20 mouse cellular contexts compared by ENCODE assay signal in genomic region chr1:144078446-144078845, GRCm38 (mm10).
A peak's percentile ranks its signal among the peaks of the same experiment; 100 is the strongest.
DNase-seq lines count a peak whose midpoint lies in the region; ATAC-seq and TF ChIP-seq lines count a peak whose summit lies in the region.
"Had no signal": no experiment of that assay in that cellular context is flagged by ENCODE, and none has a peak within 500 bp of the region (broad histone marks: within the 10 kb centered on the region; RNA-seq: fewer than 3 reads in every experiment).

No protein-coding gene starts in this region.

- peak; percentile 91 for ATAC-seq in forebrain, embryonic 14.5 days
- no peak for ATAC-seq in forebrain, postnatal 0 days
- ATAC-seq in kidney, embryonic 16.5 days (ENCODE audit: low FRiP score, low TSS enrichment): no peak
- ATAC-seq in kidney, embryonic 14.5 days (ENCODE audit: low FRiP score, low TSS enrichment): no peak
- ATAC-seq: hindbrain, postnatal 0 days had no signal

- H3K9ac ChIP-seq in forebrain, embryonic 14.5 days (ENCODE audit: low read length): no peak overlapping the region
- H3K9ac ChIP-seq in forebrain, postnatal 0 days: no peak overlapping the region
- no peak overlapping the region for H3K9ac ChIP-seq in kidney, embryonic 16.5 days (replicated peaks; ENCODE audit: low read length)
- no peak overlapping the region for H3K9ac ChIP-seq in kidney, embryonic 14.5 days (ENCODE audit: low read depth, low read length)
- H3K9ac ChIP-seq: embryonic facial prominence, embryonic 12.5 days; heart, embryonic 15.5 days; hindbrain, embryonic 13.5 days had no signal

- H3K9me3 ChIP-seq in forebrain, embryonic 14.5 days (replicated peaks; ENCODE audit: control insufficient read depth, low read length): no peaks in the 10 kb centered on the region
- H3K9me3 ChIP-seq in forebrain, postnatal 0 days (ENCODE audit: low read length): no peaks in the 10 kb centered on the region
- no peaks in the 10 kb centered on the region for H3K9me3 ChIP-seq in kidney, embryonic 16.5 days (ENCODE audit: low read length)
- H3K9me3 ChIP-seq in kidney, embryonic 14.5 days (ENCODE audit: control insufficient read depth, low read length): no peaks in the 10 kb centered on the region
- H3K9me3 ChIP-seq: embryonic facial prominence, embryonic 12.5 days; heart, embryonic 15.5 days; hindbrain, embryonic 13.5 days had no signal

- H3K36me3 ChIP-seq in forebrain, embryonic 14.5 days (ENCODE audit: control insufficient read depth, insufficient read depth, low read length): no peaks in the 10 kb centered on the region
- H3K36me3 ChIP-seq in forebrain, postnatal 0 days (ENCODE audit: insufficient read depth): no peaks in the 10 kb centered on the region
- no peaks in the 10 kb centered on the region for H3K36me3 ChIP-seq in kidney, embryonic 16.5 days (ENCODE audit: insufficient read depth, low read length)
- no peaks in the 10 kb centered on the region for H3K36me3 ChIP-seq in kidney, embryonic 14.5 days (ENCODE audit: control insufficient read depth, insufficient read depth, low read length)
- H3K36me3 ChIP-seq: embryonic facial prominence, embryonic 12.5 days; heart, embryonic 15.5 days; hindbrain, embryonic 13.5 days had no signal

- H3K27me3 ChIP-seq in forebrain, embryonic 14.5 days (replicated peaks; ENCODE audit: control insufficient read depth, insufficient read depth, low read length): no peaks in the 10 kb centered on the region
- H3K27me3 ChIP-seq in forebrain, postnatal 0 days (ENCODE audit: insufficient read depth, low read length): no peaks in the 10 kb centered on the region
- no peaks in the 10 kb centered on the region for H3K27me3 ChIP-seq in kidney, embryonic 16.5 days (ENCODE audit: insufficient read depth, low read length)
- H3K27me3 ChIP-seq in kidney, embryonic 14.5 days (ENCODE audit: control insufficient read depth, insufficient read depth, low read length): no peaks in the 10 kb centered on the region
- H3K27me3 ChIP-seq: embryonic facial prominence, embryonic 12.5 days; heart, embryonic 15.5 days; hindbrain, embryonic 13.5 days had no signal

- no peak for TF ChIP-seq CTCF in forebrain, postnatal 0 days (IDR thresholded peaks at IDR 0.05; ENCODE audit: low read depth)

- H3K27ac ChIP-seq in forebrain, embryonic 14.5 days (ENCODE audit: low read depth, low read length): no peak overlapping the region
- no peak overlapping the region for H3K27ac ChIP-seq in forebrain, postnatal 0 days (ENCODE audit: low read depth, low read length)
- no peak overlapping the region for H3K27ac ChIP-seq in kidney, embryonic 16.5 days (ENCODE audit: low read length)
- no peak overlapping the region for H3K27ac ChIP-seq in kidney, embryonic 14.5 days (ENCODE audit: low read depth, low read length)
- H3K27ac ChIP-seq: embryonic facial prominence, embryonic 12.5 days; heart, embryonic 15.5 days; hindbrain, embryonic 13.5 days; hindbrain, postnatal 0 days had no signal

- H3K4me2 ChIP-seq in forebrain, embryonic 14.5 days (ENCODE audit: low read length): no peak overlapping the region
- no peak overlapping the region for H3K4me2 ChIP-seq in forebrain, postnatal 0 days (ENCODE audit: low read depth)
- no peak overlapping the region for H3K4me2 ChIP-seq in kidney, embryonic 16.5 days (replicated peaks; ENCODE audit: low read depth, low read length)
- H3K4me2 ChIP-seq in kidney, embryonic 14.5 days (replicated peaks; ENCODE audit: low read depth, low read length): no peak overlapping the region
- H3K4me2 ChIP-seq: embryonic facial prominence, embryonic 12.5 days; heart, embryonic 11.5 days; heart, embryonic 15.5 days; hindbrain, embryonic 13.5 days had no signal

- DNase-seq in forebrain, embryonic 14.5 days (ENCODE audit: low spot score): peak; percentile 86
- DNase-seq in forebrain, postnatal 0 days: no peak
- DNase-seq in kidney, adult 18-20 months: peak; percentile 21
- DNase-seq in kidney, postnatal 10 days: peak; percentile 7
- peak; percentile 45 for DNase-seq in kidney, postnatal 14 days
- DNase-seq in spleen, postnatal 14 days (ENCODE audit: low spot score in 2 of 2): no peak
- DNase-seq: adrenal gland, postnatal 10 days; cerebellum, adult 11-12 months; cerebellum, adult 9-10 months; cerebellum, postnatal 25 days; gastrocnemius, postnatal 36 days; heart, adult 11 months; heart, postnatal 14 days had no signal

- no peaks in the 10 kb centered on the region for H3K4me1 ChIP-seq in forebrain, embryonic 14.5 days (ENCODE audit: control insufficient read depth, insufficient read depth, low read length)
- no peaks in the 10 kb centered on the region for H3K4me1 ChIP-seq in forebrain, postnatal 0 days (ENCODE audit: insufficient read depth)
- no peaks in the 10 kb centered on the region for H3K4me1 ChIP-seq in kidney, embryonic 16.5 days (ENCODE audit: insufficient read depth, low read length)
- H3K4me1 ChIP-seq in kidney, embryonic 14.5 days (ENCODE audit: control insufficient read depth, insufficient read depth, low read length): no peaks in the 10 kb centered on the region
- H3K4me1 ChIP-seq: embryonic facial prominence, embryonic 12.5 days; hindbrain, embryonic 13.5 days had no signal

- no peak overlapping the region for H3K4me3 ChIP-seq in forebrain, embryonic 14.5 days (ENCODE audit: low read depth, low read length)
- no peak overlapping the region for H3K4me3 ChIP-seq in forebrain, postnatal 0 days (ENCODE audit: low read depth, low read length)
- no peak overlapping the region for H3K4me3 ChIP-seq in kidney, embryonic 16.5 days (ENCODE audit: low read length)
- no peak overlapping the region for H3K4me3 ChIP-seq in kidney, embryonic 14.5 days (ENCODE audit: low read length)
- H3K4me3 ChIP-seq: embryonic facial prominence, embryonic 12.5 days; heart, embryonic 15.5 days; hindbrain, embryonic 13.5 days had no signal

- WGBS in forebrain, embryonic 14.5 days: 62% methylated on average over 1 of the region's 1 CpGs
- 62% methylated on average over 1 of the region's 1 CpGs for WGBS in forebrain, postnatal 0 days
- 63% methylated on average over 1 of the region's 1 CpGs for WGBS in kidney, embryonic 16.5 days
- 77% methylated on average over 1 of the region's 1 CpGs for WGBS in kidney, embryonic 14.5 days

Comparison
In these comparisons a context has a peak if more than half of its experiments do, and no peak if none do; other contexts are left out.
1. DNase-seq: peak in forebrain, embryonic 14.5 days (single experiment), kidney, adult 18-20 months (single experiment), kidney, postnatal 10 days (single experiment) and kidney, postnatal 14 days (single experiment); none in forebrain, postnatal 0 days (single experiment) and spleen, postnatal 14 days (0 of 2).